Mouse (Mus musculus): ENCODE measurements around the gene Tgfb3. TPM values are rescaled to one million over a fixed set of nuclear protein-coding genes. Genes with fewer than 3 reads are reported as not detected.

Gene Tgfb3
- total and polyA plus RNA-seq, 3 experiments: 0.42 to 0.96 TPM; not detected in 1

DNA sequence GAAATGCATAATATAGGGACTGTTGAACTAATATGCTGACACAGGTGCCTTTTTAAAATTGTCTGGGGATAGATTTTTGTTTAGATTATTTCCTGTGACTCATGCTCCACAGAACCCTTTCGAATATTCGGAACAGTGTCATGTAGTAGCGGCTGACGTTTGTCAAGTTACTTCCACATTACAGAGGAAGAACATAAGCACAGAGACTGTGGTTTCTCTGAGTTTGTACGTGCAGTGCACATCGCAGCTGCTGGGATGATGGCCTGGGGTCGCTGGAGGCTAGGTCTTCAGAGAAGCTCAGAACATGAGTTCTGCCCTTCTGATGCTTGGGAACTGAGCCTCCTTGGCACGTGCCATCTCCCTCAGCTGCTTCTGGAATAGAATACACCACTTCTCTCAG is 31.5 kb downstream of the Tgfb3 start:
- Histone ChIP-seq H3K36me3 (ENCODE audit: control insufficient read depth in 1 of 2, insufficient read depth in 2 of 2, low read length in 2 of 2) (no peaks in the 10 kb centered on the region), H3K4me1 (ENCODE audit: control insufficient read depth in 1 of 2, insufficient read depth in 2 of 2, low read length in 2 of 2) (no peaks in the 10 kb centered on the region), H3K79me2 (ENCODE audit: control insufficient read depth, insufficient read depth, low read length, poor library complexity) (no peaks in the 10 kb centered on the region), H3K9me3 (replicated peaks; ENCODE audit: insufficient read depth, low read length) (no peaks in the 10 kb centered on the region), H3K27me3 (ENCODE audit: control insufficient read depth in 1 of 2, insufficient read depth in 2 of 2, low read length in 2 of 2) (no peaks in the 10 kb centered on the region), H3K4me3 (ENCODE audit: control insufficient read depth in 1 of 2, insufficient read depth in 1 of 2, low read depth in 2 of 2, low read length in 2 of 2) (no peak overlapping the region), H3K27ac (ENCODE audit: control insufficient read depth, low read depth, low read length) (no peak overlapping the region), H3K9ac (ENCODE audit: control insufficient read depth, low read depth, low read length, poor library complexity, severe bottlenecking) (no peak overlapping the region)
- no peak for DNase-seq (ENCODE audit: low read depth, low spot score)
- TF ChIP-seq JUND (IDR thresholded peaks at IDR 0.05; ENCODE audit: low read depth, low read length) (no peak), NRF1 (IDR thresholded peaks at IDR 0.05; ENCODE audit: insufficient read depth, low read depth, low read length, poor library complexity, severe bottlenecking) (no peak), GABPA (IDR thresholded peaks at IDR 0.05; ENCODE audit: low read depth, low read length) (no peak)

DNA sequence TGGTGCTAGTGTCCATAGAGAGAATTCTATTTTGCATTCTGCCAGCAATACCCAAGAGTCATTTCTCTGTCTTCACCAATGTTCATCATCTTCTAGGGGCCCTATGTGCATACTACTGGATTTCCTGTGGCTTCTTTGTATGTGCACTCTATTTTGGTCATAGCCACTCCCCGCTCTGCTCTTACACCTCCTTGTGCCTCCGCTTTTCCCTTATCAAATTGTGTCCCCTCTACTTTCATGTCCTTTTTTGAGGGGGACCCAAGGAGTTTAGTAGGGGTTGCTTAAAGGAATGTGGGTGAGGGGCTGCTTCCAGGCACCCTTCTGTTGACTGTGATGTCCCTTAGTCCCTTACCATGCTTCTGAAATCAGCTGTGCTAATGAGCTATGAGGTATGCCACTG is 32.1 kb downstream of the Tgfb3 start:
- no peak for TF ChIP-seq USF1 (IDR thresholded peaks at IDR 0.05; ENCODE audit: low read depth, low read length)
- TF ChIP-seq MYB (IDR thresholded peaks at IDR 0.05; ENCODE audit: low read depth, low read length): no peak
- TF ChIP-seq MAFK (IDR thresholded peaks at IDR 0.05; ENCODE audit: borderline replicate concordance, low read depth, low read length): no peak
- no peak for TF ChIP-seq SMC3 (IDR thresholded peaks at IDR 0.05; ENCODE audit: low read depth, low read length)
- TF ChIP-seq MYC (IDR thresholded peaks at IDR 0.05; ENCODE audit: low read depth, low read length): no peak
- no peak for TF ChIP-seq ELF1 (IDR thresholded peaks at IDR 0.05; ENCODE audit: low read depth, low read length)
- TF ChIP-seq CHD2 (IDR thresholded peaks at IDR 0.05; ENCODE audit: low read length): no peak
- no peak for TF ChIP-seq MAX (IDR thresholded peaks at IDR 0.05; ENCODE audit: low read length)
- TF ChIP-seq NELFE (IDR thresholded peaks at IDR 0.05; ENCODE audit: low read depth, low read length): no peak
- no peak for TF ChIP-seq TAL1 (IDR thresholded peaks at IDR 0.05; ENCODE audit: low read length)
- no peak for TF ChIP-seq MEF2A (IDR thresholded peaks at IDR 0.05; ENCODE audit: extremely low read depth, insufficient replicate concordance, low read depth, low read length, poor library complexity, severe bottlenecking)
- no peaks in the 10 kb centered on the region for H3K4me1 ChIP-seq (ENCODE audit: control insufficient read depth in 1 of 2, insufficient read depth in 2 of 2, low read length in 2 of 2)
- no peak overlapping the region for H3K27ac ChIP-seq (ENCODE audit: control insufficient read depth, low read depth, low read length)
- H3K27me3 ChIP-seq (ENCODE audit: control insufficient read depth in 1 of 2, insufficient read depth in 2 of 2, low read length in 2 of 2): no peaks in the 10 kb centered on the region
- H3K9me3 ChIP-seq (replicated peaks; ENCODE audit: insufficient read depth, low read length): no peaks in the 10 kb centered on the region
- no peaks in the 10 kb centered on the region for H3K36me3 ChIP-seq (ENCODE audit: control insufficient read depth in 1 of 2, insufficient read depth in 2 of 2, low read length in 2 of 2)
- H3K79me2 ChIP-seq (ENCODE audit: control insufficient read depth, insufficient read depth, low read length, poor library complexity): no peaks in the 10 kb centered on the region
- no peak overlapping the region for H3K9ac ChIP-seq (ENCODE audit: control insufficient read depth, low read depth, low read length, poor library complexity, severe bottlenecking)
- no peak for DNase-seq (ENCODE audit: low read depth, low spot score)
- no peak overlapping the region for H3K4me3 ChIP-seq (ENCODE audit: control insufficient read depth in 1 of 2, insufficient read depth in 1 of 2, low read depth in 2 of 2, low read length in 2 of 2)

- no peaks in the 10 kb centered on the region for H3K79me2 ChIP-seq (ENCODE audit: control insufficient read depth, insufficient read depth, low read length, poor library complexity)
- H3K27me3 ChIP-seq (ENCODE audit: control insufficient read depth in 1 of 2, insufficient read depth in 2 of 2, low read length in 2 of 2): no peaks in the 10 kb centered on the region
- H3K27ac ChIP-seq (ENCODE audit: control insufficient read depth, low read depth, low read length): no peak overlapping the region
- no peaks in the 10 kb centered on the region for H3K9me3 ChIP-seq (replicated peaks; ENCODE audit: insufficient read depth, low read length)
- DNase-seq (ENCODE audit: low read depth, low spot score): no peak
- H3K36me3 ChIP-seq (ENCODE audit: control insufficient read depth in 1 of 2, insufficient read depth in 2 of 2, low read length in 2 of 2): no peaks in the 10 kb centered on the region
- no peak overlapping the region for H3K4me3 ChIP-seq (ENCODE audit: control insufficient read depth in 1 of 2, insufficient read depth in 1 of 2, low read depth in 2 of 2, low read length in 2 of 2)
- no peak for TF ChIP-seq JUND (IDR thresholded peaks at IDR 0.05; ENCODE audit: low read depth, low read length)
- no peak for TF ChIP-seq KAT2A (conservative IDR thresholded peaks at IDR 0.05; ENCODE audit: low read depth, low read length)
- TF ChIP-seq ZKSCAN1 (IDR thresholded peaks at IDR 0.05; ENCODE audit: low read depth, low read length): no peak
- no peak overlapping the region for H3K9ac ChIP-seq (ENCODE audit: control insufficient read depth, low read depth, low read length, poor library complexity, severe bottlenecking)
- no peaks in the 10 kb centered on the region for H3K4me1 ChIP-seq (ENCODE audit: control insufficient read depth in 1 of 2, insufficient read depth in 2 of 2, low read length in 2 of 2)
These were observed 32.7 kb downstream of the Tgfb3 start for GRCm38 (mm10) chr12:86046141-86046540.

All from MEL (cell line).